Mouse (Mus musculus) embryonic facial prominence, embryonic 12.5 days (tissue): ENCODE data around the gene Fgd3. TPM values are rescaled to one million over a fixed set of nuclear protein-coding genes. Genes with fewer than 3 reads are reported as not detected.

ENCODE experiments used
- ATAC-seq: fragments of 200-750 bp; cut with Nextera tagmentation; 2 replicates; pipeline ENCODE4 v1.8.0; 2017; ENCODE audit not compliant: insufficient number of reproducible peaks, insufficient read depth, low FRiP score, low TSS enrichment
- H3K27ac ChIP-seq: fragments of 300-500 bp; sonication (generic); 2 replicates; pipeline ENCODE4 v1.5.1; 2016; ENCODE audit warnings: mild to moderate bottlenecking
- H3K27me3 ChIP-seq: fragments of 300-500 bp; sonication (generic); 2 replicates; pipeline ENCODE4 v1.6.1; 2016; ENCODE audit warnings: mild to moderate bottlenecking, moderate library complexity
- H3K36me3 ChIP-seq: fragments of 300-500 bp; sonication (generic); 2 replicates; pipeline ENCODE4 v1.6.1; 2016; ENCODE audit warnings: mild to moderate bottlenecking
- H3K4me1 ChIP-seq: fragments of 300-500 bp; sonication (generic); 2 replicates; pipeline ENCODE4 v1.6.1; 2016
- H3K4me2 ChIP-seq: fragments of 300-500 bp; sonication (generic); replicated peaks from 2 replicates; pipeline ENCODE4 v1.6.1; 2016; ENCODE audit warnings: mild to moderate bottlenecking, moderate library complexity
- H3K4me3 ChIP-seq: fragments of 300-500 bp; sonication (generic); 2 replicates; pipeline ENCODE4 v1.5.1; 2016; ENCODE audit warnings: mild to moderate bottlenecking
- H3K9ac ChIP-seq: fragments of 300-500 bp; sonication (generic); 2 replicates; pipeline ENCODE4 v1.6.1; 2016; ENCODE audit warnings: mild to moderate bottlenecking, moderate library complexity
- H3K9me3 ChIP-seq: fragments of 300-500 bp; sonication (generic); 2 replicates; pipeline ENCODE4 v1.6.1; 2016; ENCODE audit warnings: mild to moderate bottlenecking, moderate library complexity
- WGBS: fragments of 180-500 bp; shearing (Covaris S2); methylation state at CpG from one replicate; pipeline ENCODE4 v1.1.7; 2016; 5-methylcytosine and 5-hydroxymethylcytosine counted together
- polyA plus RNA-seq: library from polyadenylated mRNA; unstranded; fragments of >200 nt; fragmentation: Nextera tagmentation; extraction: Ambion mirVana; gene quantifications from 2 replicates; pipeline ENCODE4 v1.2.1, GENCODE M21; 2016

Fgd3 gene
- polyA plus RNA-seq, 1 experiment from 2014 or later, result 1.2 TPM

- Histone ChIP-seq H3K9me3 (no peaks in the 10 kb centered on the region), H3K27ac (no peak overlapping the region)
These were observed 33.9 kb upstream of the Fgd3 start for GRCm38 (mm10) chr13:49353991-49354507.

GRCm38 (mm10) chr13:49353422-49353821 is 33.3 kb upstream of the Fgd3 start:
- H3K9me3 ChIP-seq, result no peaks in the 10 kb centered on the region
- no peak overlapping the region for H3K4me3 ChIP-seq
- H3K9ac ChIP-seq, result no peak overlapping the region
- no peaks in the 10 kb centered on the region for H3K27me3 ChIP-seq
- no peaks in the 10 kb centered on the region for H3K4me1 ChIP-seq
- no peak overlapping the region for H3K4me2 ChIP-seq
- H3K36me3 ChIP-seq, result peaks cover 10% of the 10 kb centered on the region
- no peak for ATAC-seq
- H3K27ac ChIP-seq, result no peak overlapping the region

More at GRCm38 (mm10) chr13:49353991-49354507, 33.9 kb upstream of the Fgd3 start:
- Histone ChIP-seq H3K36me3 (peaks cover 10% of the 10 kb centered on the region), H3K4me1 (no peaks in the 10 kb centered on the region), H3K4me2 (no peak overlapping the region), H3K27me3 (no peaks in the 10 kb centered on the region), H3K9ac (no peak overlapping the region), H3K4me3 (no peak overlapping the region)
- WGBS, result 82% methylated on average over 5 of the region's 5 CpGs
- no peak for ATAC-seq

- Histone ChIP-seq H3K4me2 (no peak overlapping the region), H3K9me3 (no peaks in the 10 kb centered on the region), H3K9ac (no peak overlapping the region), H3K27ac (no peak overlapping the region), H3K4me1 (no peaks in the 10 kb centered on the region), H3K27me3 (no peaks in the 10 kb centered on the region), H3K36me3 (peaks cover 9% of the 10 kb centered on the region), H3K4me3 (no peak overlapping the region)
- ATAC-seq, result 0 out of 2 replicates have a peak, but pooled peaks have one; percentile 63
- WGBS, result 76% methylated on average over 3 of the region's 3 CpGs
These were observed 32.6 kb upstream of the Fgd3 start for GRCm38 (mm10) chr13:49352581-49353159.

- WGBS, result 91% methylated on average over 6 of the region's 6 CpGs
These were observed 29.9 kb upstream of the Fgd3 start for GRCm38 (mm10) chr13:49349836-49350505.

GRCm38 (mm10) chr13:49349335-49349734 is 29.2 kb upstream of the Fgd3 start:
- H3K36me3 ChIP-seq, result no peaks in the 10 kb centered on the region
- peaks cover 21% of the 10 kb centered on the region; the same call in 1 of the 2 replicates for H3K4me1 ChIP-seq
- ATAC-seq, result no peak
- no peaks in the 10 kb centered on the region for H3K27me3 ChIP-seq
- H3K4me3 ChIP-seq, result no peak overlapping the region
- H3K4me2 ChIP-seq, result no peak overlapping the region
- no peaks in the 10 kb centered on the region for H3K9me3 ChIP-seq
- no peak overlapping the region for H3K9ac ChIP-seq
- 91% methylated on average over 4 of the region's 4 CpGs for WGBS
- H3K27ac ChIP-seq, result no peak overlapping the region

More at GRCm38 (mm10) chr13:49349836-49350505, 29.9 kb upstream of the Fgd3 start:
- no peak overlapping the region for H3K27ac ChIP-seq
- ATAC-seq, result no peak
- peaks cover 16% of the 10 kb centered on the region; the same call in 1 of the 2 replicates for H3K4me1 ChIP-seq
- H3K4me2 ChIP-seq, result no peak overlapping the region
- H3K4me3 ChIP-seq, result no peak overlapping the region
- H3K36me3 ChIP-seq, result no peaks in the 10 kb centered on the region
- H3K27me3 ChIP-seq, result no peaks in the 10 kb centered on the region
- H3K9ac ChIP-seq, result no peak overlapping the region
- no peaks in the 10 kb centered on the region for H3K9me3 ChIP-seq

- Histone ChIP-seq H3K4me3 (no peak overlapping the region), H3K27ac (no peak overlapping the region), H3K27me3 (no peaks in the 10 kb centered on the region), H3K9me3 (no peaks in the 10 kb centered on the region), H3K4me1 (peaks cover 24% of the 10 kb centered on the region; the same call in 1 of the 2 replicates), H3K36me3 (no peaks in the 10 kb centered on the region), H3K9ac (no peak overlapping the region), H3K4me2 (no peak overlapping the region)
- 87% methylated on average over 2 of the region's 2 CpGs for WGBS
- no peak for ATAC-seq
These were observed 28.4 kb upstream of the Fgd3 start for GRCm38 (mm10) chr13:49348522-49348921.

- 72% methylated on average over 2 of the region's 2 CpGs for WGBS
- H3K9me3 ChIP-seq, result no peaks in the 10 kb centered on the region
- no peaks in the 10 kb centered on the region for H3K36me3 ChIP-seq
- H3K27me3 ChIP-seq, result no peaks in the 10 kb centered on the region
- H3K4me3 ChIP-seq, result no peak overlapping the region
- H3K9ac ChIP-seq, result no peak overlapping the region
- H3K4me1 ChIP-seq, result peaks cover 41% of the 10 kb centered on the region
- H3K4me2 ChIP-seq, result no peak overlapping the region
- H3K27ac ChIP-seq, result no peak overlapping the region
- no peak for ATAC-seq
These were observed 25.4 kb upstream of the Fgd3 start for GRCm38 (mm10) chr13:49345476-49345875.

- WGBS, result 92% methylated on average over 8 of the region's 8 CpGs
- Histone ChIP-seq H3K4me1 (peaks cover 45% of the 10 kb centered on the region), H3K4me3 (no peak overlapping the region), H3K4me2 (no peak overlapping the region), H3K27ac (no peak overlapping the region), H3K9ac (no peak overlapping the region), H3K9me3 (no peaks in the 10 kb centered on the region), H3K27me3 (no peaks in the 10 kb centered on the region), H3K36me3 (no peaks in the 10 kb centered on the region)
- no peak for ATAC-seq
These were observed 24.5 kb upstream of the Fgd3 start for GRCm38 (mm10) chr13:49344567-49344966.

GRCm38 (mm10) chr13:49342723-49343100 is 22.6 kb upstream of the Fgd3 start:
- no peak for ATAC-seq
- Histone ChIP-seq H3K27ac (no peak overlapping the region), H3K27me3 (no peaks in the 10 kb centered on the region), H3K4me1 (peaks cover 45% of the 10 kb centered on the region), H3K4me2 (peak overlapping the region; percentile 92), H3K9me3 (no peaks in the 10 kb centered on the region), H3K4me3 (peak overlapping the region; percentile 61), H3K9ac (peak overlapping the region; percentile 65), H3K36me3 (no peaks in the 10 kb centered on the region)

GRCm38 (mm10) chr13:49341831-49342722 is 22.0 kb upstream of the Fgd3 start:
- H3K27me3 ChIP-seq, result no peaks in the 10 kb centered on the region
- H3K4me2 ChIP-seq, result peak overlapping the region; percentile 92
- H3K4me3 ChIP-seq, result peak overlapping the region; percentile 61
- no peaks in the 10 kb centered on the region for H3K36me3 ChIP-seq
- H3K9ac ChIP-seq, result peak overlapping the region; percentile 65
- no peaks in the 10 kb centered on the region for H3K9me3 ChIP-seq
- 9% methylated on average over 25 of the region's 25 CpGs for WGBS
- H3K27ac ChIP-seq, result 0 out of 2 replicates have a peak overlapping the region, but pooled peaks have one; percentile 24
- H3K4me1 ChIP-seq, result peaks cover 45% of the 10 kb centered on the region
- ATAC-seq, result peak; percentile 7

GRCm38 (mm10) chr13:49341012-49341830 is 21.1 kb upstream of the Fgd3 start, which contains the start of gene Bicd2:
TSS of gene Bicd2 (plus strand) at chr13:49341585.
- WGBS, result under 1% methylated on average over 74 of the region's 74 CpGs
- peaks cover 39% of the 10 kb centered on the region for H3K4me1 ChIP-seq

More at GRCm38 (mm10) chr13:49341012-49341830, 21.1 kb upstream of the Fgd3 start, which contains the start of gene Bicd2:
- Histone ChIP-seq H3K27me3 (no peaks in the 10 kb centered on the region), H3K27ac (peak within 1 kb of the TSS; percentile 69), H3K9ac (peak within 1 kb of the TSS; percentile 65), H3K4me3 (peak within 1 kb of the TSS; percentile 61), H3K4me2 (peak within 1 kb of the TSS; percentile 92), H3K36me3 (no peaks in the 10 kb centered on the region), H3K9me3 (no peaks in the 10 kb centered on the region)
- ATAC-seq, result peak; percentile 99
